Mouse (Mus musculus) embryonic fibroblast, embryonic 13.5 days (primary cell): ENCODE data around the gene Ythdf2.

ENCODE experiments used
- CTCF ChIP-seq: IDR thresholded peaks from 2 replicates; pipeline ENCODE4 v1.5.1; 2011; ENCODE audit warnings: mild to moderate bottlenecking, control low read depth, low read length, moderate library complexity, borderline replicate concordance; ENCODE audit not compliant: insufficient read depth
- POLR2A ChIP-seq: IDR thresholded peaks from 2 replicates; pipeline ENCODE4 v1.6.1; 2011; ENCODE audit warnings: low read depth, mild to moderate bottlenecking, control low read depth, low read length, moderate library complexity

GRCm38 (mm10) chr4:132217781-132218180 lies 5.7 kb upstream of the Ythdf2 start:
- TF ChIP-seq POLR2A: no peak
- no peak for TF ChIP-seq CTCF
